Mouse (Mus musculus): ENCODE data around the gene Rhov. TPM values are rescaled to one million over a fixed set of nuclear protein-coding genes. Genes with fewer than 3 reads are reported as not detected.

Rhov gene
- polyA plus RNA-seq, 1 experiment from 2014 or later, result 2.7 TPM

GRCm38 (mm10) chr2:119304391-119304790, 33.3 kb upstream of the Rhov start:
- DNase-seq (ENCODE audit: low spot score), result no peak
- H3K27me3 ChIP-seq (ENCODE audit: control insufficient read depth, insufficient read depth, low read length), result no peaks in the 10 kb centered on the region
- H3K9me3 ChIP-seq (ENCODE audit: control insufficient read depth, low read length), result no peaks in the 10 kb centered on the region
- WGBS, result 38% methylated on average over 3 of the region's 3 CpGs
- no peak for ATAC-seq (ENCODE audit: insufficient number of reproducible peaks, low FRiP score, low TSS enrichment, low read depth)
- no peak overlapping the region for H3K4me2 ChIP-seq (ENCODE audit: low read depth, severe bottlenecking)
- no peaks in the 10 kb centered on the region; the same call in 1 of the 2 replicates for H3K36me3 ChIP-seq (ENCODE audit: control insufficient read depth, insufficient read depth, low read length)
- H3K4me3 ChIP-seq (ENCODE audit: low read depth, low read length), result no peak overlapping the region
- no peak overlapping the region for H3K27ac ChIP-seq (replicated peaks; ENCODE audit: low read depth, low read length)
- peaks cover 27% of the 10 kb centered on the region for H3K4me1 ChIP-seq (ENCODE audit: control insufficient read depth, insufficient read depth, low read length)
- H3K9ac ChIP-seq (ENCODE audit: low read length), result no peak overlapping the region

GRCm38 (mm10) chr2:119302876-119303275, 31.8 kb upstream of the Rhov start:
- no peak for DNase-seq (ENCODE audit: low spot score)
- Histone ChIP-seq H3K9me3 (ENCODE audit: control insufficient read depth, low read length) (no peaks in the 10 kb centered on the region), H3K36me3 (ENCODE audit: control insufficient read depth, insufficient read depth, low read length) (no peaks in the 10 kb centered on the region; the same call in 1 of the 2 replicates), H3K4me1 (ENCODE audit: control insufficient read depth, insufficient read depth, low read length) (peaks cover 27% of the 10 kb centered on the region), H3K9ac (ENCODE audit: low read length) (no peak overlapping the region), H3K4me2 (ENCODE audit: low read depth, severe bottlenecking) (no peak overlapping the region), H3K27me3 (ENCODE audit: control insufficient read depth, insufficient read depth, low read length) (no peaks in the 10 kb centered on the region), H3K27ac (replicated peaks; ENCODE audit: low read depth, low read length) (no peak overlapping the region), H3K4me3 (ENCODE audit: low read depth, low read length) (no peak overlapping the region)
- no peak for ATAC-seq (ENCODE audit: insufficient number of reproducible peaks, low FRiP score, low TSS enrichment, low read depth)
- WGBS, result 53% methylated on average over 6 of the region's 6 CpGs

- 61% methylated on average over 7 of the region's 7 CpGs for WGBS
- no peak overlapping the region for H3K4me2 ChIP-seq (ENCODE audit: low read depth, severe bottlenecking)
- ATAC-seq (ENCODE audit: insufficient number of reproducible peaks, low FRiP score, low TSS enrichment, low read depth), result peak; percentile 10; the same call in 1 of the 2 replicates
- H3K4me3 ChIP-seq (ENCODE audit: low read depth, low read length), result no peak overlapping the region
- H3K27me3 ChIP-seq (ENCODE audit: control insufficient read depth, insufficient read depth, low read length), result no peaks in the 10 kb centered on the region
- no peak for DNase-seq (ENCODE audit: low spot score)
- no peak overlapping the region; the same call in 1 of the 2 replicates for H3K27ac ChIP-seq (replicated peaks; ENCODE audit: low read depth, low read length)
- H3K36me3 ChIP-seq (ENCODE audit: control insufficient read depth, insufficient read depth, low read length), result peaks cover 4% of the 10 kb centered on the region; the same call in 1 of the 2 replicates
- no peaks in the 10 kb centered on the region for H3K9me3 ChIP-seq (ENCODE audit: control insufficient read depth, low read length)
- peaks cover 27% of the 10 kb centered on the region for H3K4me1 ChIP-seq (ENCODE audit: control insufficient read depth, insufficient read depth, low read length)
- H3K9ac ChIP-seq (ENCODE audit: low read length), result no peak overlapping the region; the same call in 1 of the 2 replicates
Observed at GRCm38 (mm10) chr2:119300819-119301493, 29.9 kb upstream of the Rhov start.

GRCm38 (mm10) chr2:119299981-119300818, 29.1 kb upstream of the Rhov start:
- H3K4me1 ChIP-seq (ENCODE audit: control insufficient read depth, insufficient read depth, low read length), result peaks cover 27% of the 10 kb centered on the region
- ATAC-seq (ENCODE audit: insufficient number of reproducible peaks, low FRiP score, low TSS enrichment, low read depth), result peak; percentile 79
- no peaks in the 10 kb centered on the region for H3K27me3 ChIP-seq (ENCODE audit: control insufficient read depth, insufficient read depth, low read length)
- peak overlapping the region; percentile 56; the same call in 1 of the 2 replicates for H3K27ac ChIP-seq (replicated peaks; ENCODE audit: low read depth, low read length)
- H3K9me3 ChIP-seq (ENCODE audit: control insufficient read depth, low read length), result no peaks in the 10 kb centered on the region
- H3K36me3 ChIP-seq (ENCODE audit: control insufficient read depth, insufficient read depth, low read length), result peaks cover 4% of the 10 kb centered on the region; the same call in 1 of the 2 replicates
- H3K4me2 ChIP-seq (ENCODE audit: low read depth, severe bottlenecking), result no peak overlapping the region; the same call in 1 of the 2 replicates
- peak; percentile 89 for DNase-seq (ENCODE audit: low spot score)
- 4% methylated on average over 15 of the region's 15 CpGs for WGBS
- H3K9ac ChIP-seq (ENCODE audit: low read length), result peak overlapping the region; percentile 7
- H3K4me3 ChIP-seq (ENCODE audit: low read depth, low read length), result no peak overlapping the region

GRCm38 (mm10) chr2:119298839-119299238, 27.8 kb upstream of the Rhov start:
- Histone ChIP-seq H3K27ac (replicated peaks; ENCODE audit: low read depth, low read length) (no peak overlapping the region), H3K36me3 (ENCODE audit: control insufficient read depth, insufficient read depth, low read length) (peaks cover 10% of the 10 kb centered on the region; the same call in 1 of the 2 replicates), H3K9ac (ENCODE audit: low read length) (no peak overlapping the region), H3K27me3 (ENCODE audit: control insufficient read depth, insufficient read depth, low read length) (no peaks in the 10 kb centered on the region), H3K4me1 (ENCODE audit: control insufficient read depth, insufficient read depth, low read length) (peaks cover 22% of the 10 kb centered on the region), H3K9me3 (ENCODE audit: control insufficient read depth, low read length) (no peaks in the 10 kb centered on the region), H3K4me3 (ENCODE audit: low read depth, low read length) (no peak overlapping the region), H3K4me2 (ENCODE audit: low read depth, severe bottlenecking) (no peak overlapping the region)
- 83% methylated on average over 2 of the region's 2 CpGs for WGBS
- no peak for DNase-seq (ENCODE audit: low spot score)
- no peak for ATAC-seq (ENCODE audit: insufficient number of reproducible peaks, low FRiP score, low TSS enrichment, low read depth)

- ATAC-seq (ENCODE audit: insufficient number of reproducible peaks, low FRiP score, low TSS enrichment, low read depth) (no peak), DNase-seq (ENCODE audit: low spot score) (peak; percentile 75)
- Histone ChIP-seq H3K36me3 (ENCODE audit: control insufficient read depth, insufficient read depth, low read length) (peaks cover 13% of the 10 kb centered on the region; the same call in 1 of the 2 replicates), H3K4me3 (ENCODE audit: low read depth, low read length) (no peak overlapping the region), H3K27me3 (ENCODE audit: control insufficient read depth, insufficient read depth, low read length) (no peaks in the 10 kb centered on the region), H3K9me3 (ENCODE audit: control insufficient read depth, low read length) (no peaks in the 10 kb centered on the region), H3K4me2 (ENCODE audit: low read depth, severe bottlenecking) (no peak overlapping the region), H3K27ac (replicated peaks; ENCODE audit: low read depth, low read length) (no peak overlapping the region), H3K9ac (ENCODE audit: low read length) (no peak overlapping the region), H3K4me1 (ENCODE audit: control insufficient read depth, insufficient read depth, low read length) (peaks cover 19% of the 10 kb centered on the region)
- WGBS, result 51% methylated on average over 5 of the region's 5 CpGs
Observed at GRCm38 (mm10) chr2:119298330-119298729, 27.3 kb upstream of the Rhov start.

GRCm38 (mm10) chr2:119297506-119297905, 26.4 kb upstream of the Rhov start:
- 95% methylated on average over 19 of the region's 19 CpGs for WGBS
- Histone ChIP-seq H3K4me1 (ENCODE audit: control insufficient read depth, insufficient read depth, low read length) (peaks cover 14% of the 10 kb centered on the region), H3K4me3 (ENCODE audit: low read depth, low read length) (no peak overlapping the region), H3K9me3 (ENCODE audit: control insufficient read depth, low read length) (no peaks in the 10 kb centered on the region), H3K4me2 (ENCODE audit: low read depth, severe bottlenecking) (no peak overlapping the region), H3K9ac (ENCODE audit: low read length) (no peak overlapping the region), H3K27me3 (ENCODE audit: control insufficient read depth, insufficient read depth, low read length) (no peaks in the 10 kb centered on the region), H3K36me3 (ENCODE audit: control insufficient read depth, insufficient read depth, low read length) (peaks cover 14% of the 10 kb centered on the region; the same call in 1 of the 2 replicates), H3K27ac (replicated peaks; ENCODE audit: low read depth, low read length) (no peak overlapping the region)
- DNase-seq (ENCODE audit: low spot score), result no peak
- ATAC-seq (ENCODE audit: insufficient number of reproducible peaks, low FRiP score, low TSS enrichment, low read depth), result no peak

- Histone ChIP-seq H3K27ac (replicated peaks; ENCODE audit: low read depth, low read length) (no peak overlapping the region), H3K4me2 (ENCODE audit: low read depth, severe bottlenecking) (no peak overlapping the region), H3K9me3 (ENCODE audit: control insufficient read depth, low read length) (no peaks in the 10 kb centered on the region), H3K9ac (ENCODE audit: low read length) (no peak overlapping the region), H3K36me3 (ENCODE audit: control insufficient read depth, insufficient read depth, low read length) (peaks cover 14% of the 10 kb centered on the region; the same call in 1 of the 2 replicates), H3K27me3 (ENCODE audit: control insufficient read depth, insufficient read depth, low read length) (no peaks in the 10 kb centered on the region), H3K4me1 (ENCODE audit: control insufficient read depth, insufficient read depth, low read length) (peaks cover 14% of the 10 kb centered on the region), H3K4me3 (ENCODE audit: low read depth, low read length) (no peak overlapping the region)
- DNase-seq (ENCODE audit: low spot score) (no peak), ATAC-seq (ENCODE audit: insufficient number of reproducible peaks, low FRiP score, low TSS enrichment, low read depth) (no peak)
- WGBS, result 93% methylated on average over 12 of the region's 12 CpGs
Observed at GRCm38 (mm10) chr2:119296756-119297155, 25.7 kb upstream of the Rhov start.

Data from limb, embryonic 11.5 days (tissue).